Comparison of ENCODE assay signal across 9 mouse cellular contexts in the genomic region with DNA sequence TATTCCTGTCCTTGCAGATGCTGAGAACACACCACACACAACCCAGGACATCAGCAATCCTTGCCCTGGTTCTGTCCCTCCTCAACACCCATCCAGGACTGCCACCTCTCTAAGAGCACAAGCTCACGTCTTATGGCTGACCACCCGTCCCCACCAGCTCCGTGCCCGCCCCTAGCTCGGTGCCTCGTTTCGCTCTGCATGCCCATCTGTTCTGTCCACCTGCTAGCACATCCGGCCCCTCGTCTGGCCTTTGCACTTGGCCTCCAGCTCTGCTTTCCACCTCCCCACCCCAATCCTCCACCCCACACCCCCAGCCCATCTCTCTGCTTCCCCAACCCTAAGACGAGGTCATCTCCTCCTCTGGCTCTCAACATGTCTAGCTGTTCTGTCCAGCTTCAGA. TPM values are rescaled to one million over a fixed set of nuclear protein-coding genes. Genes with fewer than 3 reads are reported as not detected.
DNase-seq lines count a peak whose midpoint lies in the region; TF ChIP-seq lines count a peak whose summit lies in the region.
"Had no signal": no experiment of that assay in that cellular context is flagged by ENCODE, and none has a peak within 500 bp of the region (broad histone marks: within the 10 kb centered on the region; RNA-seq: fewer than 3 reads in every experiment).

No protein-coding gene starts in this region.

- peak overlapping the region; percentile 4; the same call in 1 of the 2 replicates for H3K27ac ChIP-seq in spleen, adult 2 months (ENCODE audit: insufficient read depth, low read length)
- H3K27ac ChIP-seq in limb, embryonic 10.5 days: peak overlapping the region; percentile 98

- H3K36me3 ChIP-seq in spleen, adult 2 months (ENCODE audit: control insufficient read depth, insufficient read depth, low read length): no peaks in the 10 kb centered on the region
- no peaks in the 10 kb centered on the region for H3K36me3 ChIP-seq in limb, embryonic 10.5 days

- no peaks in the 10 kb centered on the region for H3K9me3 ChIP-seq in limb, embryonic 10.5 days (replicated peaks)

- intact Hi-C loops in heart, postnatal 25 days (cut with DNase I): no loop called here

- no peak overlapping the region for H3K4me3 ChIP-seq in spleen, adult 2 months (ENCODE audit: extremely low read depth, insufficient read depth, insufficient read length)
- no peak overlapping the region for H3K4me3 ChIP-seq in limb, embryonic 10.5 days

- peak; percentile 93 for DNase-seq in heart, adult 11 months
- no peak for DNase-seq in heart, postnatal 25 days (ENCODE audit: low spot score)
- DNase-seq in spleen, adult 2 months (ENCODE audit: low read depth in 1 of 2, low spot score in 2 of 2): no peak
- no peak for DNase-seq in spleen, adult 12 weeks (ENCODE audit: low spot score)
- no peak for DNase-seq in limb, embryonic 10.5 days (ENCODE audit: low spot score)
- no peak for DNase-seq in thymus, postnatal 4 days
- DNase-seq in adrenal gland, adult (ENCODE audit: inconsistent age in 2 of 2, low spot score in 1 of 2): no peak
- DNase-seq in adrenal gland, adult 18-20 months (ENCODE audit: low spot score in 2 of 2): no peak
- DNase-seq: retina, postnatal 1 day had no signal

- no peak for TF ChIP-seq POLR2A in spleen, adult 2 months (IDR thresholded peaks at IDR 0.05; ENCODE audit: low read depth, low read length)

- H3K4me1 ChIP-seq in spleen, adult 2 months (ENCODE audit: control insufficient read depth, insufficient read depth, insufficient read length): peaks cover 44% of the 10 kb centered on the region
- peaks cover 68% of the 10 kb centered on the region for H3K4me1 ChIP-seq in limb, embryonic 10.5 days

- H3K27me3 ChIP-seq in spleen, adult 2 months (ENCODE audit: control insufficient read depth, insufficient read depth, low read length): no peaks in the 10 kb centered on the region
- no peaks in the 10 kb centered on the region for H3K27me3 ChIP-seq in limb, embryonic 10.5 days (ENCODE audit: low read depth, poor library complexity, severe bottlenecking)

- no peak for TF ChIP-seq CTCF in spleen, adult 2 months (IDR thresholded peaks at IDR 0.05; ENCODE audit: extremely low read depth, insufficient read depth, insufficient read length, insufficient replicate concordance)

- 87% methylated on average over 10 of the region's 10 CpGs for WGBS in spleen, adult 2 months
- WGBS in limb, embryonic 10.5 days: 86% methylated on average over 10 of the region's 10 CpGs

RNA-seq across cellular contexts. Expression of gene Zmynd8, which starts 8.9 kb away (rescaled TPM):
- 10 to 100 TPM; 44.5 to 48.7 TPM for total RNA-seq in heart, postnatal 25 days (2021)
- polyA plus RNA-seq in spleen, adult 2 months (2012; rRNA removed): 25.0 and 25.4 TPM in 2 replicates
- polyA plus RNA-seq in limb, embryonic 10.5 days (2016; fragmentation: Nextera tagmentation; extraction: Ambion mirVana): 59.3 and 59.5 TPM in 2 replicates
- 10 to 100 TPM; 45.8 to 48.8 TPM for total RNA-seq in adrenal gland, adult 18-20 months (2021)
